Mouse (Mus musculus): ENCODE results near the gene Dmrtc2. TPM values are rescaled to one million over a fixed set of nuclear protein-coding genes. Genes with fewer than 3 reads are reported as not detected.
"Not testable (repeated sequence)": the region's sequence is repeated elsewhere in the genome, so short reads cannot be mapped to it uniquely, and the experiment has no call there.

Dmrtc2 gene
- polyA plus RNA-seq (2015; fragmentation: Nextera tagmentation; extraction: Ambion mirVana): not detected in 2 replicates

GRCm38 (mm10) chr7:24869532-24870165 lies at the start of gene Dmrtc2, which contains the start of gene Lypd4:
Dmrtc2 (plus strand) TSS chr7:24870057.
Lypd4 (minus strand) TSS chr7:24869941.
- ATAC-seq (ENCODE audit: low read depth): no peak
- peaks cover 15% of the 10 kb centered on the region for H3K27me3 ChIP-seq (ENCODE audit: control insufficient read depth, insufficient read depth, low read depth, low read length)

GRCm38 (mm10) chr7:24824452-24824851 lies 45.4 kb upstream of the Dmrtc2 start:
- H3K4me1 ChIP-seq (ENCODE audit: control insufficient read depth, low read depth, low read length): no peaks in the 10 kb centered on the region
- no peaks in the 10 kb centered on the region for H3K27me3 ChIP-seq (ENCODE audit: control insufficient read depth, insufficient read depth, low read depth, low read length)
- ATAC-seq (ENCODE audit: low read depth): no peak
- H3K27ac ChIP-seq (ENCODE audit: low read length): no peak overlapping the region
- no peak overlapping the region for H3K4me2 ChIP-seq (ENCODE audit: low read depth, low read length)
- H3K9me3 ChIP-seq (replicated peaks; ENCODE audit: control insufficient read depth, low read length): no peaks in the 10 kb centered on the region
- 21% methylated on average over 7 of the region's 7 CpGs for WGBS (ENCODE audit: insufficient replicate concordance)
- no peaks in the 10 kb centered on the region for H3K36me3 ChIP-seq (ENCODE audit: control insufficient read depth, insufficient read depth)
- H3K9ac ChIP-seq (ENCODE audit: low read depth, low read length): no peak overlapping the region
- no peak overlapping the region for H3K4me3 ChIP-seq (ENCODE audit: low read depth, low read length)

More at GRCm38 (mm10) chr7:24869532-24870165, at the start of gene Dmrtc2, which contains the start of gene Lypd4:
- Histone ChIP-seq H3K4me1 (ENCODE audit: control insufficient read depth, low read depth, low read length) (no peaks in the 10 kb centered on the region), H3K4me2 (ENCODE audit: low read depth, low read length) (no peak within 1 kb of the TSS), H3K4me3 (ENCODE audit: low read depth, low read length) (no peak within 1 kb of the TSS), H3K36me3 (ENCODE audit: control insufficient read depth, insufficient read depth) (no peaks in the 10 kb centered on the region), H3K27ac (ENCODE audit: low read length) (no peak within 1 kb of the TSS), H3K9me3 (replicated peaks; ENCODE audit: control insufficient read depth, low read length) (no peaks in the 10 kb centered on the region), H3K9ac (ENCODE audit: low read depth, low read length) (no peak within 1 kb of the TSS)
- WGBS (ENCODE audit: insufficient replicate concordance): 54% methylated on average over 41 of the region's 41 CpGs

DNA sequence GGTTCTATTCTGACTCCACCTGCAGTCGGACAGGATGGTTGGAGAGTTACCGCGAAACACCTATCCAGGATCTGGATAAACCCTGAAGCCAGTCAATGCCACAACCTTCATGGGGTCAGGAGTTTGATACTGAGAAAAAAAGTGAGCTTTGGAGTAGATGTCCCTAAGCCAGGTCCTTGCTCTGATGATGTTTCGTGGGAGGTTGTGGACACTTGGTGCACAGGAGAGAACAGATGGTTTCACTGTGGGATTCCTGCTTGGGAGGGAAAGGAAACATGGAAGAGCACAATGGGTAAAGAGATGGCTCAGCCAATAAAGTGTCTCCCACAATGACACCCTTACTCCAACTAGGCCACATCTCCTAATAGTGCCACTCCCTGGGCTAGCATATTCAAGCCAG lies 42.7 kb upstream of the Dmrtc2 start:
- Histone ChIP-seq H3K36me3 (ENCODE audit: control insufficient read depth, insufficient read depth) (no peaks in the 10 kb centered on the region), H3K4me3 (ENCODE audit: low read depth, low read length) (no peak overlapping the region), H3K4me1 (ENCODE audit: control insufficient read depth, low read depth, low read length) (no peaks in the 10 kb centered on the region), H3K27ac (ENCODE audit: low read length) (no peak overlapping the region), H3K27me3 (ENCODE audit: control insufficient read depth, insufficient read depth, low read depth, low read length) (no peaks in the 10 kb centered on the region), H3K9me3 (replicated peaks; ENCODE audit: control insufficient read depth, low read length) (no peaks in the 10 kb centered on the region), H3K9ac (ENCODE audit: low read depth, low read length) (no peak overlapping the region), H3K4me2 (ENCODE audit: low read depth, low read length) (no peak overlapping the region)
- 82% methylated on average over 4 of the region's 4 CpGs for WGBS (ENCODE audit: insufficient replicate concordance)
- no peak for ATAC-seq (ENCODE audit: low read depth)

DNA sequence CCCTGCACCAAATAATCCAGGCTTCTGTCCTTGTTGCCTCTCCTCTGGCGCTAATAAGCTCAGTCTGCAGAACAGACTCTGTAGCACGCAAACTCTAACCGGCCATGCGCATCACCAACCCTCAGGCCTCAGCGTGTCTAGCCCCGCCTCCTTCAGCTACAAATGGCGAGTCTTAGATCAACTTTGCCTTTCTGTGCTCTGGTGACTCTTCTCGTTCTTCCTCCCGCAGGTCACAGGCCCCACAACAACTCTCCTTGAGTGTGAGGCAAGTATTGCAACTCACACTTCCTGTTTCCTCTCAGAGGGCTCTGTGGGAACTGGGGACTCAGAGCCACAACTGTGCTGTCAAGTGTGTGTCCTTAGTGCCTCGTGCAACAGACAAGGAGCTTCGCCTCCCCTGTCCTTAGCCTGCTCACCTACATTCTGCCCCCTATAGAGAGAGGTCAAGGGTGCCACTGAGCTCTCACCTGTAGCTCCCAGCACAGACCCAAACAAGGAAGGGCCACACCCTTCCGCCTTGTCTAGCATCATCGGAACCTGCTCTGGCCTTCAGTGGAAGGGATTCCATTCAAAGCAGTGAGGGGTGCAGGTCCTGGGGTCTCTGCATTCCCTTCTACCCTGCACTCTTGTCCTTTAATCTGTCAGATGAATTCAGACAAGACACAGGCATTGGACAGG lies 31.0 kb upstream of the Dmrtc2 start:
- H3K4me1 ChIP-seq (ENCODE audit: control insufficient read depth, low read depth, low read length); H3K27me3 ChIP-seq (ENCODE audit: control insufficient read depth, insufficient read depth, low read depth, low read length); H3K27ac ChIP-seq (ENCODE audit: low read length); H3K4me3 ChIP-seq (ENCODE audit: low read depth, low read length); H3K36me3 ChIP-seq (ENCODE audit: control insufficient read depth, insufficient read depth); H3K4me2 ChIP-seq (ENCODE audit: low read depth, low read length); H3K9ac ChIP-seq (ENCODE audit: low read depth, low read length); H3K9me3 ChIP-seq (replicated peaks; ENCODE audit: control insufficient read depth, low read length): not testable (repeated sequence)
- peak; percentile 43 for ATAC-seq (ENCODE audit: low read depth)
- WGBS (ENCODE audit: insufficient replicate concordance): 40% methylated on average over 11 of the region's 13 CpGs

- Histone ChIP-seq H3K36me3 (ENCODE audit: control insufficient read depth, insufficient read depth) (no peaks in the 10 kb centered on the region), H3K4me1 (ENCODE audit: control insufficient read depth, low read depth, low read length) (no peaks in the 10 kb centered on the region), H3K4me3 (ENCODE audit: low read depth, low read length) (no peak overlapping the region), H3K27ac (ENCODE audit: low read length) (peak overlapping the region; percentile 7), H3K9me3 (replicated peaks; ENCODE audit: control insufficient read depth, low read length) (no peaks in the 10 kb centered on the region), H3K27me3 (ENCODE audit: control insufficient read depth, insufficient read depth, low read depth, low read length) (no peaks in the 10 kb centered on the region), H3K4me2 (ENCODE audit: low read depth, low read length) (no peak overlapping the region), H3K9ac (ENCODE audit: low read depth, low read length) (no peak overlapping the region)
- 36% methylated on average over 8 of the region's 8 CpGs for WGBS (ENCODE audit: insufficient replicate concordance)
- 0 out of 2 replicates have a peak, but pooled peaks have one; percentile 24 for ATAC-seq (ENCODE audit: low read depth)
Measured at GRCm38 (mm10) chr7:24839410-24839808, 30.4 kb upstream of the Dmrtc2 start.

GRCm38 (mm10) chr7:24840331-24840730 lies 29.5 kb upstream of the Dmrtc2 start:
- Histone ChIP-seq H3K4me1 (ENCODE audit: control insufficient read depth, low read depth, low read length) (peaks cover under 1% of the 10 kb centered on the region), H3K27me3 (ENCODE audit: control insufficient read depth, insufficient read depth, low read depth, low read length) (no peaks in the 10 kb centered on the region), H3K9me3 (replicated peaks; ENCODE audit: control insufficient read depth, low read length) (no peaks in the 10 kb centered on the region), H3K4me3 (ENCODE audit: low read depth, low read length) (no peak overlapping the region), H3K27ac (ENCODE audit: low read length) (no peak overlapping the region), H3K4me2 (ENCODE audit: low read depth, low read length) (no peak overlapping the region), H3K9ac (ENCODE audit: low read depth, low read length) (no peak overlapping the region), H3K36me3 (ENCODE audit: control insufficient read depth, insufficient read depth) (no peaks in the 10 kb centered on the region)
- no peak for ATAC-seq (ENCODE audit: low read depth)
- WGBS (ENCODE audit: insufficient replicate concordance): 70% methylated on average over 3 of the region's 3 CpGs

DNA sequence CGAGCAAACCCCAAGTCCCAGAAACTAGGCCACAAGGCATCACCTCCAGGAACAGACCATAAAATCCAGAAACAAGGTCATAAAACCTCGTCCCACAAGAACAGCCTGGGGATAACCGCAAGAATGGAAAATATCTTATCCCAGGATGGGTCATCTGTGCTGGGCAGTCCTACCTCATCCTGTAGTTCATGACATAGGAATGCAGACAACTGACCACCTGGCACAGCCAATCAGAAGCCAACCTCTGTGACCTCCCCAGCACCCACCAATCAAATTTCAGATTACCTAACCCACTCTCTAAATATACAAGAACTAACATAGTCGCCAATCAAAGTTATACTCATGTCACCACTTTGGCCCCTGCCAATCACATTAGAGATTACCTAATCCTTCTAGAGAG lies 28.8 kb upstream of the Dmrtc2 start:
- no peak overlapping the region for H3K4me2 ChIP-seq (ENCODE audit: low read depth, low read length)
- H3K27me3 ChIP-seq (ENCODE audit: control insufficient read depth, insufficient read depth, low read depth, low read length): no peaks in the 10 kb centered on the region
- no peaks in the 10 kb centered on the region for H3K9me3 ChIP-seq (replicated peaks; ENCODE audit: control insufficient read depth, low read length)
- H3K9ac ChIP-seq (ENCODE audit: low read depth, low read length): no peak overlapping the region
- no peak overlapping the region for H3K4me3 ChIP-seq (ENCODE audit: low read depth, low read length)
- ATAC-seq (ENCODE audit: low read depth): no peak
- H3K36me3 ChIP-seq (ENCODE audit: control insufficient read depth, insufficient read depth): no peaks in the 10 kb centered on the region
- H3K27ac ChIP-seq (ENCODE audit: low read length): no peak overlapping the region
- WGBS (ENCODE audit: insufficient replicate concordance): 63% methylated on average over 4 of the region's 4 CpGs
- H3K4me1 ChIP-seq (ENCODE audit: control insufficient read depth, low read depth, low read length): peaks cover 6% of the 10 kb centered on the region

DNA sequence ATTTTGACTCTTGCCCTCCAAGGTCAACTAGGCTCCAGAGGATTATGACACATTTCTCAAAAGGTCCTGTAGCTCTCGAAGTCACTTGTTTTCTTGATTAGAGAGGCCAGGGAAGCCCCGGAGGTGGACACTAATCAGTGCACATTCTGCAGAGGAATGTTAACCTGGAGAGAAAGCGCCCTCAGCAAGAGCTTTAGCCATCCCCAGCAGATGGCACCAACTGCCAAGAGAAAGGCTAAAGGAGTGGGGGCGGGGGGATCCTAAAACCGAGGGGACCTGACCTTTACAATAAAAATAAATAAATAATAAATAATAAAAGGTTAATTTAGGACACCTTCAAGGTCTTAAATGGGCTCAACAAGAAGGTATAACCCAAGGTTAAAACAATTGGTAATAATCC lies 25.7 kb upstream of the Dmrtc2 start:
- H3K27ac ChIP-seq (ENCODE audit: low read length): no peak overlapping the region

DNA sequence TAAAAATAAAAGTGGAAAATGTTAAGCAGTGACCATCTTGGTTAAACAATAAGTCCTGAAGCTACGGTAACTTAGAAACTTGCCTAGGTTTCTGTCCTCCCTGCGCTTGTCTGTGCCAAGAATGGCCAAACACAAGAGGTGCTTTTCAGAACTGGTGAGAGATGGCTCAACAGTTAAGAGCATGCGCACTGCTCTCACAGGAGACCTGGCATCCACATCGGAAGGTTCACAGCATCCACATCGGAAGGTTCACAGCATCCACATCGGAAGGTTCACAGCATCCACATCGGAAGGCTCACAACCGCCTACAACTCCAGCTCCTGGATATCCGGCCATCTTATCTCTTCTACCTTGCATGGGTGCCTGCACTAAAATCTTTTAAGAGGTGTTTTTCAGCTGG lies 24.7 kb upstream of the Dmrtc2 start:
- H3K9me3 ChIP-seq (replicated peaks; ENCODE audit: control insufficient read depth, low read length): no peaks in the 10 kb centered on the region
- H3K4me2 ChIP-seq (ENCODE audit: low read depth, low read length): no peak overlapping the region
- 70% methylated on average over 9 of the region's 9 CpGs for WGBS (ENCODE audit: insufficient replicate concordance)
- H3K4me3 ChIP-seq (ENCODE audit: low read depth, low read length): no peak overlapping the region
- H3K36me3 ChIP-seq (ENCODE audit: control insufficient read depth, insufficient read depth): no peaks in the 10 kb centered on the region
- H3K27me3 ChIP-seq (ENCODE audit: control insufficient read depth, insufficient read depth, low read depth, low read length): no peaks in the 10 kb centered on the region
- no peak for ATAC-seq (ENCODE audit: low read depth)
- H3K4me1 ChIP-seq (ENCODE audit: control insufficient read depth, low read depth, low read length): peaks cover 16% of the 10 kb centered on the region
- H3K9ac ChIP-seq (ENCODE audit: low read depth, low read length): no peak overlapping the region
- H3K27ac ChIP-seq (ENCODE audit: low read length): no peak overlapping the region

More for the DNA sequence above, 25.7 kb upstream of the Dmrtc2 start:
- no peaks in the 10 kb centered on the region for H3K27me3 ChIP-seq (ENCODE audit: control insufficient read depth, insufficient read depth, low read depth, low read length)
- no peak for ATAC-seq (ENCODE audit: low read depth)
- H3K4me2 ChIP-seq (ENCODE audit: low read depth, low read length): no peak overlapping the region
- no peaks in the 10 kb centered on the region for H3K36me3 ChIP-seq (ENCODE audit: control insufficient read depth, insufficient read depth)
- WGBS (ENCODE audit: insufficient replicate concordance): 43% methylated on average over 5 of the region's 5 CpGs
- H3K9ac ChIP-seq (ENCODE audit: low read depth, low read length): no peak overlapping the region
- H3K4me3 ChIP-seq (ENCODE audit: low read depth, low read length): no peak overlapping the region
- H3K9me3 ChIP-seq (replicated peaks; ENCODE audit: control insufficient read depth, low read length): no peaks in the 10 kb centered on the region
- peaks cover 11% of the 10 kb centered on the region for H3K4me1 ChIP-seq (ENCODE audit: control insufficient read depth, low read depth, low read length)

Measured in liver, embryonic 16.5 days (tissue).